29 mouse cellular contexts compared by ENCODE assay signal in genomic region chr12:56332475-56332874, GRCm38 (mm10). TPM values are rescaled to one million over a fixed set of nuclear protein-coding genes. Genes with fewer than 3 reads are reported as not detected.
A peak's percentile ranks its signal among the peaks of the same experiment; 100 is the strongest.
DNase-seq lines count a peak whose midpoint lies in the region; ATAC-seq and TF ChIP-seq lines count a peak whose summit lies in the region.
"Had no signal": no experiment of that assay in that cellular context is flagged by ENCODE, and none has a peak within 500 bp of the region (broad histone marks: within the 10 kb centered on the region; RNA-seq: fewer than 3 reads in every experiment).

No protein-coding gene starts in this region.

- H3K4me3 ChIP-seq in lung, embryonic 14.5 days (ENCODE audit: low read depth, low read length): no peak overlapping the region
- no peak overlapping the region for H3K4me3 ChIP-seq in lung, adult 2 months (replicated peaks; ENCODE audit: extremely low read depth, low read depth, low read length)
- H3K4me3 ChIP-seq in lung, embryonic 16.5 days (ENCODE audit: low read length): no peak overlapping the region
- H3K4me3 ChIP-seq: embryonic facial prominence, embryonic 13.5 days; embryonic facial prominence, embryonic 15.5 days; erythroblast, embryonic 14.5 days; forebrain, embryonic 10.5 days; forebrain, embryonic 12.5 days had no signal

- no peak for TF ChIP-seq CTCF in lung, embryonic 14.5 days (IDR thresholded peaks at IDR 0.05; ENCODE audit: low read depth)
- no peak for TF ChIP-seq CTCF in lung, adult 2 months (IDR thresholded peaks at IDR 0.05; ENCODE audit: insufficient read depth, low read length)

- no peak for DNase-seq in lung, embryonic 14.5 days
- no peak for DNase-seq in lung, adult 2 months
- DNase-seq in lung, postnatal 10 days: peak; percentile 8
- peak; percentile 53 for DNase-seq in lung, postnatal 25 days (ENCODE audit: low spot score)
- DNase-seq in kidney, adult 18-20 months: no peak
- DNase-seq in layer of hippocampus, postnatal 36 days: no peak
- no peak for DNase-seq in retina, postnatal 1 day
- DNase-seq: adrenal gland, adult 8-10 months; adrenal gland, postnatal 14 days; adrenal gland, postnatal 36 days; B cell, adult 2 months; cerebellum, adult 11-12 months; cerebellum, adult 2 months; cerebellum, adult 9-10 months; cerebellum, postnatal 10 days; cerebellum, postnatal 36 days; embryo, embryonic 11 days had no signal

- no peak overlapping the region for H3K9ac ChIP-seq in lung, embryonic 14.5 days
- H3K9ac ChIP-seq in lung, embryonic 16.5 days (ENCODE audit: low read length): no peak overlapping the region
- H3K9ac ChIP-seq: embryonic facial prominence, embryonic 13.5 days; embryonic facial prominence, embryonic 15.5 days; forebrain, embryonic 12.5 days had no signal

- WGBS in lung, embryonic 14.5 days: 64% methylated on average over 3 of the region's 3 CpGs
- 80% methylated on average over 3 of the region's 3 CpGs for WGBS in lung, adult 2 months
- 58% methylated on average over 3 of the region's 3 CpGs for WGBS in lung, embryonic 16.5 days

- H3K27me3 ChIP-seq in lung, embryonic 14.5 days (ENCODE audit: insufficient read depth, low read length): no peaks in the 10 kb centered on the region
- no peaks in the 10 kb centered on the region for H3K27me3 ChIP-seq in lung, embryonic 16.5 days (ENCODE audit: control insufficient read depth, insufficient read depth, low read depth, low read length)
- H3K27me3 ChIP-seq: CH12.LX; embryonic facial prominence, embryonic 13.5 days; embryonic facial prominence, embryonic 15.5 days; forebrain, embryonic 12.5 days; Patski had no signal

- no peak overlapping the region for H3K4me2 ChIP-seq in lung, embryonic 14.5 days
- no peak overlapping the region for H3K4me2 ChIP-seq in lung, embryonic 16.5 days (ENCODE audit: low read depth, low read length)
- H3K4me2 ChIP-seq: embryonic facial prominence, embryonic 13.5 days; embryonic facial prominence, embryonic 15.5 days; forebrain, embryonic 12.5 days had no signal

- no peaks in the 10 kb centered on the region for H3K9me3 ChIP-seq in lung, embryonic 14.5 days (ENCODE audit: low read depth, low read length)
- no peaks in the 10 kb centered on the region for H3K9me3 ChIP-seq in lung, embryonic 16.5 days (ENCODE audit: control insufficient read depth, low read length)
- H3K9me3 ChIP-seq: embryonic facial prominence, embryonic 13.5 days; embryonic facial prominence, embryonic 15.5 days; forebrain, embryonic 10.5 days; forebrain, embryonic 12.5 days; G1E had no signal

- peak; percentile 44; the same call in 1 of the 2 replicates for ATAC-seq in lung, embryonic 14.5 days (ENCODE audit: insufficient read depth)
- ATAC-seq in lung, embryonic 16.5 days (ENCODE audit: low read depth): peak; percentile 69; the same call in 1 of the 2 replicates
- ATAC-seq: activated CD4-positive, CD25-positive, alpha-beta regulatory T cell, adult 4 months; CD4-positive, CD25-positive, alpha-beta regulatory T cell, adult 4 months; forebrain, embryonic 14.5 days; Patski had no signal

- H3K27ac ChIP-seq in lung, embryonic 14.5 days (ENCODE audit: low read depth): 0 out of 2 replicates have a peak overlapping the region, but pooled peaks have one; percentile 36
- H3K27ac ChIP-seq in lung, embryonic 16.5 days (ENCODE audit: low read length): peak overlapping the region; percentile 61
- H3K27ac ChIP-seq: embryonic facial prominence, embryonic 13.5 days; embryonic facial prominence, embryonic 15.5 days; forebrain, embryonic 10.5 days; forebrain, embryonic 12.5 days had no signal

- no peaks in the 10 kb centered on the region for H3K4me1 ChIP-seq in lung, embryonic 14.5 days (ENCODE audit: insufficient read depth)
- peaks cover 2% of the 10 kb centered on the region for H3K4me1 ChIP-seq in lung, adult 2 months (ENCODE audit: control insufficient read depth, insufficient read depth, low read length)
- no peaks in the 10 kb centered on the region; the same call in 1 of the 2 replicates for H3K4me1 ChIP-seq in lung, embryonic 16.5 days (replicated peaks; ENCODE audit: control insufficient read depth, insufficient read depth, low read length)
- H3K4me1 ChIP-seq: embryonic facial prominence, embryonic 13.5 days; embryonic facial prominence, embryonic 15.5 days; forebrain, embryonic 10.5 days; forebrain, embryonic 12.5 days had no signal

- TF ChIP-seq POLR2A in lung, adult 2 months (IDR thresholded peaks at IDR 0.05; ENCODE audit: borderline replicate concordance, extremely low read depth, low read depth, low read length): no peak

- H3K36me3 ChIP-seq in lung, embryonic 14.5 days (ENCODE audit: insufficient read depth): peaks cover 84% of the 10 kb centered on the region
- peaks cover 54% of the 10 kb centered on the region for H3K36me3 ChIP-seq in lung, embryonic 16.5 days (ENCODE audit: control insufficient read depth, insufficient read depth, low read length)

RNA-seq across cellular contexts. Expression of gene Mbip, which starts 13.2 kb away (rescaled TPM):
- polyA plus RNA-seq in lung, embryonic 14.5 days (2014; fragmentation: Nextera tagmentation; extraction: Ambion mirVana): 160 and 171 TPM in 2 replicates
- polyA plus RNA-seq in lung, adult 2 months (2012; rRNA removed): 30.3 and 37.8 TPM in 2 replicates
- polyA plus RNA-seq in lung, embryonic 16.5 days (2015; fragmentation: Nextera tagmentation; extraction: Ambion mirVana): 211 and 218 TPM in 2 replicates
- total RNA-seq in layer of hippocampus, postnatal 36 days (2021): 10 to 100 TPM; 25.5 to 27.1 TPM

Comparison
In these comparisons a context has a peak if more than half of its experiments do, and no peak if none do; other contexts are left out.
1. DNase-seq: peak in lung, postnatal 10 days (single experiment) and lung, postnatal 25 days (single experiment); none in lung, embryonic 14.5 days (single experiment), lung, adult 2 months (single experiment), kidney, adult 18-20 months (single experiment), layer of hippocampus, postnatal 36 days (0 of 2) and retina, postnatal 1 day (single experiment).